Mouse (Mus musculus): ENCODE results near the gene Gpr89.

Gpr89 gene

DNA sequence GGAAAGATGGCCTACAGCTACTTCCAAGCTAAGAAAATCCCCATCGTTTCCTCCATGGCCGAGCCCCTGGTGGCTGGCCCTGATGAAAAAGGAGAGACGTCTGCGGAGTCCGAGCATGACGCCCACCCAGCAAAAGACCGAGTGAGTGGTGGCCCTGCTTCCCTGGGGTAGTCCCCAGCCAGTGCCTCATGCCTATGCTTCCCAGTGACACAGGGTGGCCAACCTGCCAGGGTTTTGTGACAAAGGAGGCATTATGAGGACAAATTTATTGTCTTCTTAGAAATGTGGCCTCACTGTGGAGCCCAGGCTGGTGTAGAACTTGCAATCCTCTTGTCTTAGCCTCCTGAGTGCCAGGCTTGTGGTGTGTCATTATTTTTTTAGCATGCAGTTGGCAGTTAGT is 36.1 kb downstream of the Gpr89 start:
- no peak for DNase-seq

DNA sequence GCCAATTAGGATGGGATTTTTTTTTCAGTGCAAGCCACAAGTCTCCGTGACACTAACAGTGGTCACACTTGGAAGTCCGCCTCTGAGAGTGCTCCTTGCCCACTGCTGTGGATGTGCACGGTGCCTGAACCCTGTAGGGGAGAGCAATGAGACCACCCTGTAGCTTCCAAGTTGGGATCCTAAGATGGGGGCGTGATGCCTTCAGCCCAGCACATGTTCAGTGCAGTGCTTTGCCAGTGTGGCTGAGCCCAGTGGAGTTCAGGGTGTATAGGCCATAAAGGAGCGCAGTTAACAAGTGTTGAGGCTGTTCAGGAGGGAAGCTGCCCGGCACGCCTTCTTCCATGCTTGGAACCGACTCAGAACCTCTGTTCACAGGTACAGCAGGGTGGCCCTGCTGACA is 36.6 kb downstream of the Gpr89 start:
- DNase-seq = no peak

DNA sequence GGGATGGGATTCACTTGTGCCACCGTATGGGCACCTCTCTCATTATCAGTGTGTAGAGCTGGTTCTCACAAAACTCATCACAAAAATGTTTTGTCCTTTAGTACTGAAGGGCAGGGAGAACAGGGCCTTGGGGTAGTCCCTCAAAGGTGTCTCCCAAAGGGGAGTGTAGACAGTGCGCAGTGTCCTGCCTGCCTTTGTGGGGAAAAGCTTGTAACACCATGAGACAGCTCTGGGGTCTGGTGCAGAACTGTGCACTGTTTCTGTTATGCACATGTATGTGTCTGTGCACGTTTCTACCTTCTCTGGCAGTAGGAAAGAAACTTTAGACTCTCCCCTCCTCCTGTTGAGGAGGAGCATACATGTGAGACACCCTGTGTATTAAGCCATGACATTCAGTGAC is 37.3 kb downstream of the Gpr89 start:
- DNase-seq = no peak

DNA sequence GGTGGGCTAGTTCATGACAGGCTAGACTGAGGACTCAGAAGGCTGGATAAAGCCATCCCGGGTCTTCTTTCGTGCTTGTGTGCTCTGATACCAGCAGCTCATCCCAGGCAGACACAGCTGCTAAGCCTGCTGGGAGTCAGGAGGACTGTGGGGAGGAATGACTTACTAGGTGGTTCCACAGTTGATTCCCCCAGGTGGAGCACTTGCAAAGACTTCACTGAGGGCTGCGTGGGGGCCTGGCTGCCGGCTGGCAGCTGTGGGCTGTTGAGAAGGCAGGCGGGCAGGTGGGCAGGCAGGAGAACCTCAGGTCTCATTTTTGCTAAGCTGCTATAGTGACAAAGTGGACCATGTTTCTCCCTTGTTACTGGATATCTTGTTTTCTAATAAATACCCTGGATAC is 44.6 kb downstream of the Gpr89 start:
- no peak for DNase-seq

DNA sequence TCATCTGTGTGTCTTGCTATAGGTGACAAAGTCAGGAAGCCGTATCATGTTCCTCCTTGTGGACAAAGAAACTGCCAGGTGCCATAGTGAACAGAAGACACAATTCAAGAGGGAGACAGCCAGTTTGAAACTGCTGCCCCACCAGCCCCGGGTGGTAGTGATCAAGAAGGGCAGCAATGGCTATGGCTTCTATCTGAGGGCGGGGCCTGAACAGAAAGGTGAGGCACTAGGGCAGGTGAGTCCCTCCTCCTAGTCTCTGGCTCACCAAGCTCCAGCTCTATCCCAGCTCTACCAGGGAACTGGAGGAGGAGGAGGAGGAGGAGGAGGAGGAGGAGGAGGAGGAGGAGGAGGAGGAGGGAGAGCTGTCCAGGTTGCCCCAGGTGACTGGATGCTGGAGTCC is 49.3 kb downstream of the Gpr89 start:
- DNase-seq = no peak

DNA sequence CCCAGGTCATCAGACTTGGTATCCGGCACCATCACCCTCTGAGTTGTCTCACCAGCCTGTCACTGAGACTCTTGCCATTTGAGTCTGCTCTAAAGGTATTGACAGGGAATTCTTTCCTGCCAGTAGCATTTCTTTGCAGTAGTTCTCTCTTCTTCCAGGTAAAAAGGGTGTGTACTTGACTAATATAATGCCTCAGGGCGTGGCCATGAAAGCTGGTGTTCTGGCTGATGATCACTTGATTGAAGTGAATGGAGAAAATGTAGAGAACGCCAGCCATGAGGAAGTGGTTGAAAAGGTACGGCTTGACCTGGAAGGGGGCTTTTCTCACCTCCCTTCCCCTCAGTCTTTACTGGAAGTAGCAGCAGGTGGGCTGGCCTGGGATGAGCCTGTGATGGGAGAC is 50.8 kb downstream of the Gpr89 start:
- no peak for DNase-seq

DNA sequence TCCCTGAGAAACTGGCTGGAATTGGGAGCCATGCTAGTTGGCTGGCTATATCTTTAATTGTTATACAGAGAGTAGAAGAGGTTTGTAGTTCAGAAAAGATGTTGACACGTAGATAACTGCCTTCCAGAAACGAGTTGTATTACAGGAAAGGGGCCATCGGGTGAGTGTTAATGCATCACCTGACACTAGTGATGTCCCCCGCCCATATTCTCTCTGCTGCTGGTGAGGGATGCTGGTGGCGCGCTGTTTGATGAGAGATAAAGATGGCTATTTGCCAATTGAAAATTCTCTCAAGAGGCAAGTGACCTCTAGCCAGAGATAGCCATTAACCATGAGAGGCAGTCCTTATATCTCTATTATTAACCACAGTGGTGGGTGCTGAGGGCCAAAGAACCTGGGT is 52.6 kb downstream of the Gpr89 start:
- DNase-seq = no peak

DNA sequence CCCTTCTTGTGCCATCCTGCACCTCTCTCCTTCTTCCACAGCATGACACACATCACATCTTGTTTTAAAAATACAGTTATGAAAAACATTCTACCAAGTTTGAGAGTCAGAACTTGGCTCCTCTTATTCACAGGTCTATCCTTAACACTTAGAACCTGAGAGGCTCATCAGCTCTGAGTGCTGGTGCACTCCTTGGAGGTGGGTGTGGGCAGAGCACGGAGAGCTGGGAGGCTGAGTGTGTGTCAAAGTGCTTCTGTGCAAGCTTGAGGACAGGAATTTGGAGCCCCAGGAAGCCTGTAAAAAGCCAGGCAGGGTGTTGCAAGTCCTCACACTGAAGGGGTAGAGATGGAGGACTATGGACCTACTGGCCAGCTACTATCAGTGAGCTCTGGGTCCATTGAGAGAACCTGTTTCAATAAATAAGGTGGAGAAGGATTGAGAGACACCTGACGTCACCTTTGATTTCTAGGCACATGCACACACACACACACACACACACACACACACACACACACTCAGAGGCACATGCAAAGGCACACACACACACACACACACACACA is 55.9 kb downstream of the Gpr89 start:
- DNase-seq = no peak

DNA sequence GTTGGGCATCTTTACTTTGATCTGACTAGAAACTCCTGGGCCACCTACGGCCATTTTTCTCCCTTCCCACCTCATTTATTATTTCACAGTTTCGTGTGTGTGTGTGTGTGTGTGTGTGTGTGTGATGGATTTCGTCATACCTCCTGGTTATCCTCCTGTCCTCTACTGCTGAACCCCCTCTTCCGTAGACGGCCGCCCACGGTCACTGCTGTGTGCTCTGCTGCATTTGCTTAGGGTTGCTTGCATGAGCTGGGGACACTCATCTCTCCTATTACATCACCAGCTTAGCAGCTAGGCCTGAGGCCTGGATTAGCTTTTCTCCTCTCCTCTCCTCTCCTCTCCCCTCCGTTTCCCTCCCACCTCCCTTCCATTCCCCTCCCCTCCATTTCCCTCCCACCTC is 56.7 kb downstream of the Gpr89 start:
- no peak for DNase-seq

DNA sequence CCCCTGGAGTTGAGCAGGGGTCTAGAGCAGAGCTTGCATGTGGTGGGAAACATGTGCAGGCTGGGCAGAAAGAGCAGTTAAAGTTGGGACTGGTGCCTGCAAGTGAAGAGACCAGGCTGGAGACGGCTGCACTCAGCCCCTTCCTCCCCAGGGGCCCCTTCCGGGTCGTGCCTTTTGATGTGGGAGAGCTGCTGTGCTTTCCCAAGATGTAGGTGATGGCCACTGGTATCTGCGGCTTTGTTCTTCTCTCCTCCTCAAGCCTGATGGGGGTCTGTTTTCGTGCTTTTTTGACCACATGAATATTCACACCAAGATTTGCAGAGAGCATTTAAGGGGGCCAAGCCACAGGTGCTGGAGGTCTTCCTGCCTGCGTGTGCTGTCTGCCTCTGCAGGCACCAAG is 57.5 kb downstream of the Gpr89 start:
- DNase-seq = no peak

DNA sequence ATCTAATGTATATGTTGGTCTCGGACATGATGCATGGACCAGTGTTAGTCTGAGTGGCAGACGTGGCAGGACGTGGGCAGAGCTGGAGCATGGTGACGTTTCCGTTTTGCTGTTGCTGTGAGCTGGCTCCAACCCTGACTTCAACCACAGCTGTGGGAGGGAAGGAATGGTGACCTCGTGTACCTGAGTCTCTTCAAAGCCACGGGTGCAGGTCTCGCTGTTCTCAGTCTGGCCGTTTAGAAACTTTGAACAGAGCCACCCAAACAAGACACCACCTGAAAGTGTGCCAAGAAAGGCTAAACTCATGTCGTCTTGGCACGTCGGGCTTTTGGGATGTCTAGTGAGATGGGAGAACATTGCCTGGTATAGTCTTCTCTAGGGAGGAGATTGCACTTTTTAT is 58.2 kb downstream of the Gpr89 start:
- no peak for DNase-seq

DNA sequence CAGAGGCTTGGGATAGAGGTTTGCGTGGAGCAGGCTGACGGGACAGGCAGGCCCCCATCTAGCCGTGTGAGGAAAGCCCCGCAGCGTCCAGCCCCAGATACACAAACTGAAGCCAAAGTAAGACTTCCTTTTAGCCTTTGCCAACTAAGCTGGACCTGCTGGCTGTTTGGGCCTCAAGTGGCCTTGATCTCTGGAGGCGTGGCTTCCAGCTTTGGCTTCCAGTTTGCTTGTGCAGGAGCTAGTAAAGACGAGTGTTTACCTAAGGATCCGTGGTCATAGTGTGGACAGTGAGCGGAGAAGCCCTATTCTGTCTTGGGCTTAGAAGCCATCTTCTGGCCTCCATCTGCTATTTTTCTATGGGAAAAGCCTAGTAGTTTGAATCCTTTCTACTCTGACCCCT is 59.3 kb downstream of the Gpr89 start:
- DNase-seq = no peak

DNA sequence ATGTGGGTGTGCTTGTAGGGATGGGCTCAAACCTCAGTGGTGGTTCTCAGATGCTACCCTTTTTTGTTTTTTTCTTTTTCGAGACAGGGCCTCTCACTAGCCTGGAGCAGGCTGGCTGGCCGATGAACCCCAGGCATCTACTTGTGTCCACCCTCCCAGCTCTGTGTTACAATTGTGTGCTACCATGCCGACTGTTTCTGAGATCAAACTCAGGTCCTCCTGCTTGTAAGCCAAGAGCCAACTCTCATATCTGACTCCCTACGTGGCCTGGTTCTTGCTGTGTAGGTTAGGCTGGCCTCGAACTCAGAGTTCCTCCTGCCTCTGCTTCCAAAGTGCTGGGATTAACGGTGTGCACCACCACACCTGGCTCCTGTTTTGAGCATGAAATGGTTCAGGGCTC is 60.0 kb downstream of the Gpr89 start:
- no peak for DNase-seq

DNA sequence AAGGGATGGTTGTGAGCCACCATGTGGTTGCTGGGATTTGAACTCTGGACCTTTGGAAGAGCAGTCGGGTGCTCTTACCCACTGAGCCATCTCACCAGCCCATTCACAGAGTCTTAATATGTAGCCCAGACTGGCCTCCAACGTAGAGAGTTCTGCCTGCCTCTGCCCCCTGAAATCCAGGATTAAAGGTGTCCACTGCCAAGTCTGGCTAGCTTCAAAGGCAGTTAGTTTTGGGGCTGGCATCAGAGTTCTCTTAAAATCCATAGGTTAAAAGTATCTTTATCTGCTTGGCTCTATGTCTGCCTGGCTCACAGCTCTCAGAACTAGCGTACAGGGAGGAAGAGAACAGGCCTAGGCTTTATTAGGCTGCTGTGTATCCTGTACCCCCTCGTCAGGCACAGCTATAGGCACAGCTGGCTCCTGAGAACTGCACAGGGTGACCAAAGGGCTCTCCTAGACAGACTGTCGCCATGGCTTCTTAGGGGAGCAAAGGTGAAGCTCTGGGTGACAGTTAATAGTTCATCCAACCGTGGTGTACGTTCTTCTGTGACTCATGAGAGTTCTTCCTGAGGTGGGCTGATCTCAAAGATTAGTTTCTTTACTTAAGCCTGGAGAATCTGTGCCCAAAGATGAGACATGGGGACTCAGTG is 66.0 kb downstream of the Gpr89 start:
- no peak for DNase-seq

DNA sequence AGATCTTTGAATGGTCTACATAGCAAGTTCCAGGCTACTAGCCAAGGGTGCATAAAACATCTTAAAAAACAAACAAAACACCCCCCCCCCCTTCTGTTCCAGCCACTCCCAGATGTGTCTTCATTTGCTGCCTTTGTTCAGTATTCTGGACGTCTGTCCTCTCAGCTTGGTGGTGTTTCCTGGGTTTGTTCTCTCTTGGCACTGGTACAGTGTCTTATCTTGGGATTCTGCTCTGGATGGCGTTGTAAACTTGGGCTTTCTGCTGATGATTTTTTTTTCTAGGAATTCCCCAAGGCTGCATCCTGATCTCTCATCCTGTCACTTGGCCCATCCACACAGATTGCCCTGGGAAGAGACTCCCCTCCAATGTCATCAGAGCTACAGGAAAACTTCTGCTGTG is 68.7 kb downstream of the Gpr89 start:
- no peak for DNase-seq

DNA sequence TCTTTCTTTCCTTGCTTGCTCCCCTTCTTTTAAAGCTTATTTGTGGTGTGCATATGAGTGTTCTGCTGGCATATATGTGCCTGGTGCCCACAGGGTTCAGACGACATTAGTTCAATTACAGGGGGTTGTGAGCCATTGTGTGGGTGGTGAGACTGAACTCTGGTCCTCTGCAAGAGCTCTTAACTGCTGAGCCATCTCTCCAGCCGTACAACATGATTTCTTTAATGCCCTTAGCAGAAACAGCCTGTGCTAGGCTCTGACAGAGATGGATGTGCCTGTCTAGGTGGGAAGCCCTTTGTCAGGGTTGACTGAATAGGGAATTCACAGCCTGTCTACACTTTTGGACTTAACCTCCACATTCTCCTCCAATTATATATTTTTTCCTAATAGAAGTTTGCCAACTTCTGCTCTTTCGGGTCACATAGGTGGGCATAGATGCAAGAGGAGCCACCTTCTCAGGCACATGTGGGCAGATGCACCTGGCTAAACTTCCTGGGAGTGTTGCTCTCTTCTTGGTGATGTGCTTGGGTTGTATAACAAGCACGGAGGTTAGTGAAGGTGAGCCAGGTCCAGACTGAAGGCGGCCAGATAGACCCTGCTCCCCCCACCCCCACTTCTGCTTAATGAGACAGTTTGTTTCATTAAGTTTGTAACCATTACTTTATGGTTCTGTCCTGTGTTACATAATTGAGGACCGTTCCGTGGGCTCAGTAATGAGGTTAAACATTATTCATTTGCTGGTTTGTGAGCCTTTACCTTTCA is 70.4 kb downstream of the Gpr89 start:
- no peak for DNase-seq

DNA sequence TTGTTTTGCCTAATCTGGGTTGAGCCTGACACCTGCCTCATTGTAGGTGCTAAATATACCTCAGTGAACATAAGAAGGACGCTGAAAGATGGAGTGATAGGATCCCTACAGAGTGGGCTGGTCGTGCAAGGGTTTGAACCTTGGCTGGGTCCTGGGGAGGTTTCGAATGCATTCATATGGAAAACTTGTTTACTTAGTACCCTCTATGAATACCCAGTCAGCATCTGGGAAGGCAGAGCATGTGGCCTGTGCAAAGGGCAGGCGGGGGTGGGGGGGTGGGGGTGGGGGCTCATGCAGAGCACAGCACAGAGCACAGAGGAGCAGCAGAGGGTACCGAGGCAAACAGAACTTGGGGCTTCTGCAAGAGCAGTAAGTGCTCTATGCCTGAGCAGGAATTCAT is 72.2 kb downstream of the Gpr89 start:
- no peak for DNase-seq

DNA sequence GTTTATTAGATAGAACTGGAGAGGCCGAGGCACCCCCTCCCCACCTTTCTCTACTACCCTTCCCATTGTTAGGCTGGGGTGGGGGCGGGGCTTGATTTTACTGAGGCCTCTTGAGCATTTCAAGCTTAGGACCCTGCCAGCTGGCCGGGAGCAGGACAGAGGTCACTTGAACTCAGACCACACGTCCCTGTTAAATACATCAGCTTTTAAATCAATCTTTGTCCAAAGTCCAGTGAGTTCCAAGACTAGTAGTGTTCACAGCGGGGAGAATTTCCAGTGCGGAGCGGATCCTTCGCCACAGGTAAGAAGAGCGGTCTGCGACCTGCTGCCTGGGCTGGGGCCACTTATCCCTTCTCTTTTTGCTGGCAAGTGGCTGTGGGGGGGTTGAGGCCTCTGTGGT is 75.3 kb downstream of the Gpr89 start:
- DNase-seq = no peak

DNA sequence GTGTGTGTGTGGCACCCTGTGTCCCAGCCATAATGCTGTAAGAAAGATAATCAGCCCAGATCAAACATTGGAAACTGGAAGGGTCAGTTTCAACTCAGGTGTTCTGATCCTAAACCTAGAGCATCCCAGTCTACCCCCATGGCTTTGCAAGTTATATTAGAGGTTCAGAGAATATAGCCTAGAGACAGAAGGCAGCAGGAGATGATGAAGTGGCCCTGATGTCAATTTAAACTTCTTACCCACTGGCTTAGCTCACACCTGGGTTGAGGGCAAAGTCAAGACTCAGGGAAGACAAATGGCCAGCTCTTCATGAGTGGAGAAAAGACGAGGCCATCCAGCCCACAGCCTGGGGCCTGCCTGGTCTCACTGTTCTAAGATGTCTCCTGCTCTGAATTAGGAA is 76.2 kb downstream of the Gpr89 start, which contains the start of the genes Pdzk1 and Cd160:
Gene Pdzk1, plus strand, starts transcription at position 301 of the 400 bp plus-strand sequence.
Gene Cd160, minus strand, starts transcription at position 368 of the 400 bp plus-strand sequence.
- DNase-seq = no peak

DNA sequence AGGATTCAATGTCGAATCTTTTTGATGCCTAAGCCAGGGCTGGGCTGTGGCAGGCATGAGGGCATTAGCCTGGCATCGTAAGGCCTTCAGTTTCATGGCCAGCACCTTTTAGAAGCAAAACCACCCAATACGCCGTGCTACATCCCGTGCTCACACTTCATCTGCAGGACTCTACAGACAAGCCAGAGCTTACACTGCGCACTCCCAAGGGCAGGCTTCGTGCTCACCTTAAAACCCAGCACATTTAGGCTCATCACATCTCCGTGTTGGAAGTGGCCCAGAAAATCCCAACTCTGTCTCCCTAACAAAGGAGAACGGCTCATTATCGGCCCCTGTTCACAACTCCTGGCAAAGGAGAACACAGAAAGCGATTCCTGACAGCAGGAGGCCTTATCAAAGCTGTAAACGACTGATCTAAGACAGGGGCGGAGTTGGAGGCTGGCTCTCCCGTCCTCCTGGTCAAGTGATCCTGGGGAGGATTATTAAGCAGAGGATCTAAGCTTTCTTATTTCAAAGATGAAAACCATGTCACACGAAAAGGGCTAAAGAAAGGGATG is 76.8 kb downstream of the Gpr89 start:
- DNase-seq = no peak

DNA sequence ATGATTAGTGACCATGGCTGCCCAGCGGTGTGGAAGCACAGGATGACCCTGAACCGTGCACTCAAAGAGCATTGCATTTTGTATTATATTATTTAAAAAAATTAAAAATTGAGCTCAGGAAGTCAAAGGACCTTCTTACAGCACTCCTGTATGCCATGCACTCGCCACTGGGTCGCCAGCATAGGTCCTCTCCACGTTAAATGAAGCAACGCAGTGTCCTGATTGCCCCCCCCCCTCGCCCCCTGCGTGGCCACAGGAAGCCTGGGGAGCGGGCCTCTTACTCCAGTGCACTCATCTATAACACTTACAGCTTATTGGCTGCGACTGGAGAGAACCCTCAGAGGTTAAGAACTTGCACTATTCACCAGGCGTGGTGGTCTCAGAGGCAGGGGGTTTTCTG is 79.9 kb downstream of the Gpr89 start:
- no peak for DNase-seq

DNA sequence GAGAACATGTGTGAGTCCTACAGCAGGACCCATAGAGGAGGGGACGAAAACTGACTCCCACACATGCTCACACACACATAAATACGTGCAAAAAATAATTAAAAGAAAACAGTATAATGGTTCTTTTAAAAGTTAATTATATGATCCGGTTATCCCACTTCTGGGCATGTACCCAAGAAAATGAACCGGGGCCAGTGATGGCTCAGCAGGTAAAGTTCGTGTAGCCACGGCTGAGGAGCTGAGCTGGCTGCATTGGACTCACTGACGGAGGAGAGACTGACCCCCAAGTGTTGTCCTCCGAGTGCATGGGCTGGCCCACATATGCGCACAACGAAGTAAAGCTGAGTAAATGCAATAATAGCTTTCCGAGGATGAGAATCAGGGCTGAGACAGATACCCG is 80.5 kb downstream of the Gpr89 start:
- no peak for DNase-seq

DNA sequence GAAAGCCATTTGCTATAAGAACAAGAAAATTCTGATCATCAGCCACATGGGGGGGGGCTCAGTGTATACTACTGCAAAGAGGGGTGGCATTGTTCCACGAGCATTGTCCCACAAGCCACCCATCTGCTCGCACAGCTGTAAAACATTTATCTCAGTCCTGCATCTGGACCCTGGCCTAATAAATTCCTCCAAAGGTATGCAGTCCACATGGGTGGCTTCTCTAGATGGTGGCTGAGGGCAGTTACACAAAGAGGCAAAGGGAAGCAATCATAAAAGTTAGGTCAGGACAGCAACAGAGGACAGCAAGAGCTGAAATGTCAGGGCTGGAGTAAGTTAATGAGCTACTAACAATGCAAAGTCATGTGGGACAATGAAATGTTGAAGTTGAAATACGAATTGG is 81.4 kb downstream of the Gpr89 start:
- no peak for DNase-seq

DNA sequence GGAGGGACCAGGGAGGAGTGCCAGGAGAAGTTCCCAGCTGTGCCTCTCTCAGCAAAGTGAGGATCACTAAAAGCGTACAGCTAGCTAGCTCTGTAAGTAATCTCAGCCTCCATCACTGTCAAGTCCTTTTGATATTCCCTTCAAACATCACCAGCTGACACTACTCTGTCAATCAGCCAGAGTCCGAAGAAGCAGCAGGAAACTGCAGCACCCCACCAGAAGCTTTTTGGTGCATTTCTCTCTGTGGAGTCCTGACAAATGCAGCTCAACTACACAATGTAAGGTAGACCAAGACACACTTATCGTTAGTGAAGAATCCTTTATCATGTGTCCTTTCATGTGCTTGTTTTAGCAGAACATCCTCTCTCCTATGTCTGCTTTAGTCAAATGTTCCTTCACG is 83.6 kb downstream of the Gpr89 start:
- DNase-seq = no peak
